Mouse (Mus musculus) hindbrain, embryonic 10.5 days (tissue): Measurements from ENCODE around the gene Grm7. TPM values are rescaled to one million over a fixed set of nuclear protein-coding genes. Genes with fewer than 3 reads are reported as not detected.

Experiments used
- DNase-seq: peaks from one replicate; pipeline ENCODE4 v3.0.0-alpha.2; 2017; ENCODE audit warnings: low spot score
- H3K27ac ChIP-seq: fragments of 300-500 bp; sonication (generic); 2 replicates; pipeline ENCODE4 v1.5.1; 2016; ENCODE audit warnings: mild to moderate bottlenecking, moderate library complexity
- H3K27me3 ChIP-seq: fragments of 300-500 bp; sonication (generic); 2 replicates; pipeline ENCODE4 v1.6.1; 2016; ENCODE audit warnings: mild to moderate bottlenecking; ENCODE audit not compliant: poor library complexity, insufficient read depth, severe bottlenecking
- H3K36me3 ChIP-seq: fragments of 300-500 bp; sonication (generic); 2 replicates; pipeline ENCODE4 v1.6.1; 2016; ENCODE audit warnings: mild to moderate bottlenecking, moderate library complexity
- H3K4me1 ChIP-seq: fragments of 300-500 bp; sonication (generic); replicated peaks from 2 replicates; pipeline ENCODE4 v1.6.1; 2016; ENCODE audit warnings: mild to moderate bottlenecking
- H3K4me3 ChIP-seq: fragments of 300-500 bp; sonication (generic); 2 replicates; pipeline ENCODE4 v1.5.1; 2016; ENCODE audit warnings: mild to moderate bottlenecking, moderate library complexity
- H3K9me3 ChIP-seq: fragments of 300-500 bp; sonication (generic); 2 replicates; pipeline ENCODE4 v1.6.1; 2016; ENCODE audit warnings: mild to moderate bottlenecking, moderate library complexity
- WGBS: fragments of 180-500 bp; shearing (Covaris S2); methylation state at CpG from one replicate; pipeline ENCODE4 v1.1.7; 2016; 5-methylcytosine and 5-hydroxymethylcytosine counted together
- polyA plus RNA-seq: library from polyadenylated mRNA; unstranded; fragments of >200 nt; fragmentation: Nextera tagmentation; extraction: Ambion mirVana; gene quantifications from 2 replicates; pipeline ENCODE4 v1.2.1, GENCODE M21; 2016

The Grm7 gene
- polyA plus RNA-seq, 1 experiment from 2014 or later = 0.59 TPM

DNA sequence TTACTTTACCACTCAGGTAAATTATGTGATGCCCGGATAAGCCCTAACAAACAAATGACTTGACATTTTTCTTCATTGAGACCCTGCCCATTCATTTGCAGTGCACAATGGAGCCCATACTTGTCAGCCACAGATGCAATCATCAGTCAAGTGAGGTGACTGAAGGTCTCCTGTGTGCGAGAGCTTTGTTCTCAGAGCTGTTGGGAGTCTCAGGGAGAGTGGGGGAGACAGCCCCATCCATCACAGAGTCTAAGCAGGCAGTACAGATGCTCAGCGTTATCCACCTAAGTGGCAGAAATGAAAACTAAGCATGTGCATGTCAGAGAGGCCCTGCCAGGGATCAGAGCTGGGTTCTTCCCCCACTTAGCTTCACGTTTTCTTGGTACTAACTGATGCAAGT is 631.3 kb downstream of the Grm7 start:
- Histone ChIP-seq H3K27me3 (no peaks in the 10 kb centered on the region), H3K4me1 (no peaks in the 10 kb centered on the region), H3K27ac (no peak overlapping the region), H3K9me3 (no peaks in the 10 kb centered on the region), H3K4me3 (no peak overlapping the region), H3K36me3 (no peaks in the 10 kb centered on the region)
- DNase-seq = peak; percentile 24
- WGBS = 49% methylated on average over 4 of the region's 4 CpGs

GRCm38 (mm10) chr6:111278516-111278915 is 633.1 kb downstream of the Grm7 start:
- DNase-seq = no peak
- Histone ChIP-seq H3K4me3 (no peak overlapping the region), H3K4me1 (no peaks in the 10 kb centered on the region)

DNA sequence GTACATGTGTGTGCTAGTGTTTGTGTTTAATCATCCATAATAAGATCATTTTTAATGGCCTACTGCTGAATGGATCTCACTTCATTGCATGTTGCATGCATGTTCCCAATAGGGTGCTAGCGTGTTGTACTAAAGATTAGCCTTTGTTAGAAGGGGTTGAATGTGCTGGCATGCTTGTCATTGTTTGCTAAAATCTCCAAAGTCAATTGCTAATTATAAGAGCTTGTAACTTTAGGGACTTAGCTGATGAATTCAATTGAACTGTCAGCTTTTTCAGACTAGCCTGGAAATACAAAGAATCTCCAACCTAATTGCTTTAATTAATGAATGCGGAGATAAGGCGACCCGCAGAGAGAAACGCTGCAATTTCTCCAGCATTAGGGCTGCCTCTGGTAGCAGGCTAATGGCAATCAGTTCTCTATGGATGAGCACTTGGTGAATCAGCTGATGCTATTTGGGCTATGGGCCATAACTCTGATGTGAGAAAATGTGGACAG is 648.2 kb downstream of the Grm7 start:
- no peaks in the 10 kb centered on the region for H3K9me3 ChIP-seq
- H3K36me3 ChIP-seq = no peaks in the 10 kb centered on the region
- no peak overlapping the region for H3K4me3 ChIP-seq
- no peaks in the 10 kb centered on the region for H3K4me1 ChIP-seq
- WGBS = 65% methylated on average over 5 of the region's 5 CpGs
- no peak overlapping the region for H3K27ac ChIP-seq
- no peaks in the 10 kb centered on the region for H3K27me3 ChIP-seq
- DNase-seq = no peak

More at GRCm38 (mm10) chr6:111278516-111278915, 633.1 kb downstream of the Grm7 start:
- no peak overlapping the region for H3K27ac ChIP-seq
- H3K27me3 ChIP-seq = no peaks in the 10 kb centered on the region
- no peaks in the 10 kb centered on the region for H3K9me3 ChIP-seq
- H3K36me3 ChIP-seq = no peaks in the 10 kb centered on the region

- DNase-seq = no peak
- Histone ChIP-seq H3K27ac (no peak overlapping the region), H3K27me3 (no peaks in the 10 kb centered on the region), H3K36me3 (no peaks in the 10 kb centered on the region), H3K4me3 (no peak overlapping the region), H3K9me3 (no peaks in the 10 kb centered on the region), H3K4me1 (0 out of 2 replicates have a peak, but pooled peaks cover 7% of the 10 kb centered on the region)
- 40% methylated on average over 3 of the region's 3 CpGs for WGBS
Observed at GRCm38 (mm10) chr6:111303912-111304555, 658.7 kb downstream of the Grm7 start.

DNA sequence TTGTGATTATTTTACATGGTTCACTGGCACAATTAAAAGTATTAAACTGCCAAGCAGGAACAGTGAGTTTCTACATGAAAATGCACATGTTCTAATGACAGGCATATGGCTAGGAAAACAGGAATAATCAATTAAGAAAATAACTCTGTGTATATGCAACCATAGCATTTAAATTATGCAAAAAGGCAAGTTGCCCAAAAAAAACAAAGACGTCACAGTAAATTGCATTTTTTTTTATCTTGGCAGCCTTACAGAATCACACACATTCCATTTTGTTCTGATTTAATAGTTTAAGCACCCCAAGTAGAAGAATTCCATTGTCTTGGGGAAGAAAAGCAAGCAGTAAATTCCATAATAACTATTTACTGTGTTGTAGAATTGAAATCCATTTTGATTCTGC is 716.3 kb downstream of the Grm7 start:
- H3K4me1 ChIP-seq = no peaks in the 10 kb centered on the region
- no peak for DNase-seq
- no peaks in the 10 kb centered on the region for H3K9me3 ChIP-seq
- no peak overlapping the region for H3K27ac ChIP-seq
- WGBS = 78% methylated on average over 1 of the region's 1 CpGs
- no peaks in the 10 kb centered on the region for H3K36me3 ChIP-seq
- no peak overlapping the region for H3K4me3 ChIP-seq
- no peaks in the 10 kb centered on the region for H3K27me3 ChIP-seq

- H3K4me1 ChIP-seq = peaks cover 26% of the 10 kb centered on the region
- no peak overlapping the region for H3K4me3 ChIP-seq
- no peak overlapping the region for H3K27ac ChIP-seq
- 90% methylated on average over 3 of the region's 3 CpGs for WGBS
- no peaks in the 10 kb centered on the region for H3K27me3 ChIP-seq
- H3K9me3 ChIP-seq = no peaks in the 10 kb centered on the region
- no peak for DNase-seq
- H3K36me3 ChIP-seq = no peaks in the 10 kb centered on the region
Observed at GRCm38 (mm10) chr6:111368111-111368510, 722.7 kb downstream of the Grm7 start.

DNA sequence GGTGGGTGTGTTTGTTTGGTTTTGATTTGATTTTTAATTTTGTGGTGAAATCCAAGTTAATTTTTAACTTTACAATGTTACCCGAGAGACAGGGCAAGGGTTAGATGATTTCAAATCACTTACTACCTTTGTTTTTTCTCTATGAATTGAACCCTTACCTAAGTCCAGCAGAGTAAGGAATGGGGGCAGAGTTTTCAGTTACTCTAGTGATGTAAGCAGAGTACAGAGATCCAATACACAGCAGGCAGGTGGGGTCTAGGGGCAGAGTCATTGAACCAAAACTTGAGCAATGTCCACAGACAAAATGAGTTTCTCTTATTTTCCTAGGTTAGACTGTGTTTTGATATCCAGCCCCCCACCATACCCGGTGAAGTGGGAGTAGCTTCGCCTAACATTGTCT is 723.2 kb downstream of the Grm7 start:
- no peak overlapping the region for H3K27ac ChIP-seq
- H3K27me3 ChIP-seq = no peaks in the 10 kb centered on the region

DNA sequence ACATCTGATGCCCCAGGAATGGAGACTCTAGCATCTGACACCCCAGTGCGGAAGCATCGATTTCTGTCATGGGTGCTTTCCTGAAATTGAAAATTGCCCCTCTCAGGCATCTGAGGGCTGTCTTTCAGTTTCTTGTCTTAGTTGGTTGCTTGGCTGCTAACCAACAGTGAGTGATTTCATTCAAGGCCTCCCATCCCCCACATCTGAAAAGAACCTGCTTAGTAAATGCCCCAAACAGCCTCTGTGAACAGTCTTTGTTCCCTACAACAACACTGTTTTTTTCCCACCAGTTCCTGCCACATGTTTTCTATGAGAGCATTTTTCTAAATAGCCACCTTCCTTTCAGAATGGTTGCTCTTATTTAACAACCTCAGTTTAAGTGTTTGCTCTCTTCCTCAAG is 723.6 kb downstream of the Grm7 start:
- H3K27me3 ChIP-seq = no peaks in the 10 kb centered on the region
- no peak for DNase-seq
- no peaks in the 10 kb centered on the region for H3K9me3 ChIP-seq
- no peak overlapping the region for H3K4me3 ChIP-seq
- no peaks in the 10 kb centered on the region for H3K36me3 ChIP-seq
- WGBS = 71% methylated on average over 2 of the region's 2 CpGs
- peaks cover 28% of the 10 kb centered on the region for H3K4me1 ChIP-seq
- H3K27ac ChIP-seq = no peak overlapping the region

More for the DNA sequence above, 723.2 kb downstream of the Grm7 start:
- 81% methylated on average over 3 of the region's 3 CpGs for WGBS
- Histone ChIP-seq H3K4me1 (peaks cover 28% of the 10 kb centered on the region), H3K4me3 (no peak overlapping the region), H3K9me3 (no peaks in the 10 kb centered on the region), H3K36me3 (no peaks in the 10 kb centered on the region)
- DNase-seq = no peak

- Histone ChIP-seq H3K4me1 (peaks cover 28% of the 10 kb centered on the region), H3K4me3 (no peak overlapping the region), H3K27me3 (no peaks in the 10 kb centered on the region), H3K9me3 (no peaks in the 10 kb centered on the region), H3K27ac (peak overlapping the region; percentile 67; the same call in 1 of the 2 replicates), H3K36me3 (no peaks in the 10 kb centered on the region)
- DNase-seq = peak; percentile 36
- 8% methylated on average over 4 of the region's 4 CpGs for WGBS
Observed at GRCm38 (mm10) chr6:111371581-111372349, 726.4 kb downstream of the Grm7 start.

DNA sequence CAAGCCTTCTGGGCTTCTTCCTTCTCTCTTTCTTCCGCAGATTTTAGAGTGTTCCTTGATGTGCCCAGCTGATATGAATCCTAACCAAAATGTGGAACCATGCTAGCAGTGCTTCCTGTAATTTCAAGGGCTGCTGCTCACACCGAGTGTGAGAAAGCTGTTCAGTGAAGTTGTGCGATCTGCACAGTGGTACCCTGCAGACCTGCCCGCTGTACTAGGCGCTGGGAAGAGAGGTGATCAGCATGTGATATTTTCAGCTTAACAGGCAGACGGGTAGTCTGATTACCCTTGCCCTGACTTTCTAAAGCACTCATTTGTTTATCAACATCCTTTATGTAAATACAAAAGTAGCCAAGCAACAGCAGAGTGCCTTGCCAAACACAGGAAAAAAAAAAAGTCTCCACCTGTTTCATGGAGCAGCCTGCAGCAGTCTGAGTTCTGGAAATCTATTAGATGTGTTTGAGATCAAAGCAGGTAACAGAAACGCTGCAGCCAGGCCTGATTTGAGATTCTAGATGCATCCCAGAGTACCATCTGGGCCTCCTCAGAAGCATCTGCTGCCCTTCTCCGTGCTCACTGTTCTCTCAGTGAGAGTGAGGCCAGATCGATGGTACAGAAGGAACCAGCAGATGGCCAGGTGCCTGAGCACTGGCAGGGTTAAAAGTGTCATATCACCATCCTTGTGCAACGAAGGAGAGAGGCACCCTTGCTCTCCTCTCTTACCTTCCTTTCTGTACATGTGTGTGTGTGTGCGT is 727.4 kb downstream of the Grm7 start:
- 37% methylated on average over 11 of the region's 11 CpGs for WGBS
- peak; percentile 31 for DNase-seq

GRCm38 (mm10) chr6:111380710-111381109 is 735.3 kb downstream of the Grm7 start:
- DNase-seq = no peak
- no peaks in the 10 kb centered on the region for H3K9me3 ChIP-seq
- WGBS = 80% methylated on average over 2 of the region's 2 CpGs
- H3K27me3 ChIP-seq = no peaks in the 10 kb centered on the region
- H3K4me3 ChIP-seq = no peak overlapping the region
- H3K4me1 ChIP-seq = 0 out of 2 replicates have a peak, but pooled peaks cover 5% of the 10 kb centered on the region
- no peaks in the 10 kb centered on the region for H3K36me3 ChIP-seq
- H3K27ac ChIP-seq = no peak overlapping the region

More for the DNA sequence above, 727.4 kb downstream of the Grm7 start:
- Histone ChIP-seq H3K36me3 (no peaks in the 10 kb centered on the region), H3K27ac (peak overlapping the region; percentile 67), H3K9me3 (no peaks in the 10 kb centered on the region), H3K4me3 (no peak overlapping the region), H3K4me1 (peaks cover 32% of the 10 kb centered on the region), H3K27me3 (no peaks in the 10 kb centered on the region)

- H3K4me3 ChIP-seq = no peak overlapping the region
- no peaks in the 10 kb centered on the region for H3K9me3 ChIP-seq
- no peaks in the 10 kb centered on the region for H3K36me3 ChIP-seq
- no peak overlapping the region for H3K27ac ChIP-seq
- no peaks in the 10 kb centered on the region for H3K4me1 ChIP-seq
- DNase-seq = no peak
- WGBS = 89% methylated on average over 8 of the region's 8 CpGs
- H3K27me3 ChIP-seq = no peaks in the 10 kb centered on the region
Observed at GRCm38 (mm10) chr6:111408750-111409149, 763.4 kb downstream of the Grm7 start.

GRCm38 (mm10) chr6:111424737-111425136 is 779.4 kb downstream of the Grm7 start:
- DNase-seq = no peak
- no peaks in the 10 kb centered on the region for H3K36me3 ChIP-seq
- H3K4me3 ChIP-seq = no peak overlapping the region
- H3K27ac ChIP-seq = no peak overlapping the region
- no peaks in the 10 kb centered on the region for H3K4me1 ChIP-seq
- no peaks in the 10 kb centered on the region for H3K27me3 ChIP-seq
- no peaks in the 10 kb centered on the region for H3K9me3 ChIP-seq
- WGBS = 87% methylated on average over 1 of the region's 1 CpGs
